Mouse (Mus musculus) testis, adult 2 months (tissue): ENCODE measurements at regions not wholly inside any gene's neighbourhood (a gene's known extent, or its start where the extent isn't known, plus 50 kb on each side); places are given as distances from the start of the nearest gene placed in this dataset.

Source experiments
- H3K27ac ChIP-seq: fragments of 200-500 bp; 2 replicates; pipeline ENCODE4 v1.5.1; 2012; ENCODE audit warnings: low read depth, low read length; ENCODE audit not compliant: control insufficient read depth, insufficient read depth
- H3K27me3 ChIP-seq: fragments of 200-500 bp; 2 replicates; pipeline ENCODE4 v1.6.1; 2012; ENCODE audit warnings: mild to moderate bottlenecking, low read length, moderate library complexity; ENCODE audit not compliant: control insufficient read depth, insufficient read depth
- H3K36me3 ChIP-seq: fragments of 200-500 bp; 2 replicates; pipeline ENCODE4 v1.6.1; 2012; ENCODE audit warnings: mild to moderate bottlenecking, low read length; ENCODE audit not compliant: control insufficient read depth, insufficient read depth
- H3K4me1 ChIP-seq: fragments of 200-500 bp; 2 replicates; pipeline ENCODE4 v1.6.1; 2012; ENCODE audit warnings: low read length; ENCODE audit not compliant: control insufficient read depth, insufficient read depth
- H3K4me3 ChIP-seq: fragments of 200-500 bp; 2 replicates; pipeline ENCODE4 v1.5.1; 2012; ENCODE audit warnings: low read depth, mild to moderate bottlenecking, low read length, moderate library complexity, mixed read lengths; ENCODE audit not compliant: control insufficient read depth
- CTCF ChIP-seq: fragments of 200-500 bp; IDR thresholded peaks from 2 replicates; pipeline ENCODE4 v1.5.1; 2012; ENCODE audit warnings: low read depth, mild to moderate bottlenecking, inconsistent platforms, low read length, moderate library complexity; ENCODE audit not compliant: control insufficient read depth, insufficient read depth, insufficient replicate concordance
- POLR2A ChIP-seq: fragments of 200-500 bp; IDR thresholded peaks from 2 replicates; pipeline ENCODE4 v1.6.1; 2012; ENCODE audit warnings: low read depth, mild to moderate bottlenecking, inconsistent platforms, low read length, moderate library complexity; ENCODE audit not compliant: control insufficient read depth

- TF ChIP-seq POLR2A (no peak), CTCF (no peak)
Observed at GRCm38 (mm10) chr5:132643270-132643669, 100.1 kb upstream of the Auts2 start.

GRCm38 (mm10) chr5:132633198-132633884 is 90.2 kb upstream of the Auts2 start:
- TF ChIP-seq POLR2A (no peak), CTCF (no peak)
- Histone ChIP-seq H3K27ac (no peak overlapping the region), H3K4me3 (no peak overlapping the region), H3K36me3 (no peaks in the 10 kb centered on the region), H3K27me3 (no peaks in the 10 kb centered on the region), H3K4me1 (no peaks in the 10 kb centered on the region)

More at GRCm38 (mm10) chr5:132643270-132643669, 100.1 kb upstream of the Auts2 start:
- Histone ChIP-seq H3K27me3 (no peaks in the 10 kb centered on the region), H3K4me3 (no peak overlapping the region), H3K36me3 (no peaks in the 10 kb centered on the region), H3K27ac (no peak overlapping the region), H3K4me1 (no peaks in the 10 kb centered on the region)

- Histone ChIP-seq H3K4me3 (no peak overlapping the region), H3K4me1 (no peaks in the 10 kb centered on the region; the same call in 1 of the 2 replicates), H3K36me3 (no peaks in the 10 kb centered on the region), H3K27ac (no peak overlapping the region), H3K27me3 (no peaks in the 10 kb centered on the region)
- no peak for TF ChIP-seq CTCF
- TF ChIP-seq POLR2A, result no peak
Observed at GRCm38 (mm10) chr5:132621751-132622150, 78.6 kb upstream of the Auts2 start.

- TF ChIP-seq POLR2A, result no peak
- peak; percentile 11; the same call in 1 of the 2 replicates for TF ChIP-seq CTCF
- Histone ChIP-seq H3K27me3 (no peaks in the 10 kb centered on the region), H3K36me3 (no peaks in the 10 kb centered on the region), H3K4me1 (no peaks in the 10 kb centered on the region; the same call in 1 of the 2 replicates), H3K27ac (no peak overlapping the region), H3K4me3 (no peak overlapping the region)
Observed at GRCm38 (mm10) chr5:132617241-132617640, 74.1 kb upstream of the Auts2 start.

GRCm38 (mm10) chr5:132609251-132609650 is 66.1 kb upstream of the Auts2 start:
- H3K36me3 ChIP-seq, result no peaks in the 10 kb centered on the region
- TF ChIP-seq CTCF (no peak), POLR2A (no peak)
- H3K4me1 ChIP-seq, result no peaks in the 10 kb centered on the region
- H3K4me3 ChIP-seq, result no peak overlapping the region
- H3K27me3 ChIP-seq, result no peaks in the 10 kb centered on the region
- H3K27ac ChIP-seq, result no peak overlapping the region

GRCm38 (mm10) chr5:132606216-132606615 is 63.1 kb upstream of the Auts2 start:
- Histone ChIP-seq H3K4me3 (no peak overlapping the region), H3K27me3 (no peaks in the 10 kb centered on the region), H3K4me1 (no peaks in the 10 kb centered on the region), H3K36me3 (no peaks in the 10 kb centered on the region), H3K27ac (no peak overlapping the region)
- TF ChIP-seq POLR2A (no peak), CTCF (no peak)

GRCm38 (mm10) chr5:132594796-132595195 is 51.7 kb upstream of the Auts2 start:
- Histone ChIP-seq H3K36me3 (no peaks in the 10 kb centered on the region), H3K27me3 (no peaks in the 10 kb centered on the region), H3K27ac (peak overlapping the region; percentile 2; the same call in 1 of the 2 replicates), H3K4me3 (no peak overlapping the region), H3K4me1 (no peaks in the 10 kb centered on the region)
- TF ChIP-seq POLR2A (no peak), CTCF (no peak)
